Mouse (Mus musculus) intestine, postnatal 0 days (tissue): ENCODE results near the gene Whrn. TPM values are rescaled to one million over a fixed set of nuclear protein-coding genes. Genes with fewer than 3 reads are reported as not detected.

ENCODE experiments used
- ATAC-seq: fragments of 200-750 bp; cut with Nextera tagmentation; 2 replicates; pipeline ENCODE4 v1.8.0; 2017; ENCODE audit warnings: mild to moderate bottlenecking, moderate TSS enrichment, moderate library complexity
- H3K27ac ChIP-seq: fragments of 300-500 bp; sonication (generic); 2 replicates; pipeline ENCODE4 v1.5.1; 2014; ENCODE audit warnings: mild to moderate bottlenecking, low read depth, low read length, moderate library complexity
- H3K27me3 ChIP-seq: fragments of 300-500 bp; sonication (generic); replicated peaks from 2 replicates; pipeline ENCODE4 v1.6.1; 2014; ENCODE audit warnings: low read length, mixed read lengths; ENCODE audit not compliant: control insufficient read depth, insufficient read depth
- H3K36me3 ChIP-seq: fragments of 300-500 bp; sonication (generic); 2 replicates; pipeline ENCODE4 v1.6.1; 2014; ENCODE audit warnings: mild to moderate bottlenecking, moderate library complexity; ENCODE audit not compliant: control insufficient read depth, insufficient read depth
- H3K4me1 ChIP-seq: fragments of 300-500 bp; sonication (generic); replicated peaks from 2 replicates; pipeline ENCODE4 v1.6.1; 2014; ENCODE audit warnings: antibody characterized with exemption, low read length, mixed read lengths; ENCODE audit not compliant: control insufficient read depth, insufficient read depth
- H3K4me2 ChIP-seq: fragments of 300-500 bp; sonication (generic); replicated peaks from 2 replicates; pipeline ENCODE4 v1.6.1; 2014; ENCODE audit warnings: low read depth, mild to moderate bottlenecking, moderate library complexity
- H3K4me3 ChIP-seq: fragments of 300-500 bp; sonication (generic); 2 replicates; pipeline ENCODE4 v1.5.1; 2014; ENCODE audit warnings: low read depth, low read length
- H3K9ac ChIP-seq: fragments of 300-500 bp; sonication (generic); 2 replicates; pipeline ENCODE4 v1.6.1; 2014; ENCODE audit warnings: mild to moderate bottlenecking, low read depth, low read length
- H3K9me3 ChIP-seq: fragments of 300-500 bp; sonication (generic); 2 replicates; pipeline ENCODE4 v1.6.1; 2016; ENCODE audit warnings: mixed run types; ENCODE audit not compliant: control insufficient read depth
- CTCF ChIP-seq: sonication (generic); IDR thresholded peaks from 2 replicates; pipeline ENCODE4 v1.5.1; 2016; ENCODE audit warnings: low read depth, mild to moderate bottlenecking, control low read depth, antibody characterized with exemption, moderate library complexity
- WGBS: fragments of 180-500 bp; shearing (Covaris S2); extraction: QIAGEN DNeasy Blood & Tissue Kit; methylation state at CpG from one replicate; pipeline ENCODE4 v1.1.7; 2014; 5-methylcytosine and 5-hydroxymethylcytosine counted together
- polyA plus RNA-seq: library from polyadenylated mRNA; unstranded; fragments of >200 nt; fragmentation: Nextera tagmentation; extraction: Ambion mirVana; gene quantifications from 2 replicates; pipeline ENCODE4 v1.2.1, GENCODE M21; 2015

Whrn gene
- polyA plus RNA-seq, 1 experiment from 2014 or later = 1.3 TPM

GRCm38 (mm10) chr4:63512921-63513320 lies 17.1 kb upstream of the Whrn start:
- Histone ChIP-seq H3K4me2 (no peak overlapping the region), H3K36me3 (no peaks in the 10 kb centered on the region), H3K9ac (no peak overlapping the region), H3K4me3 (no peak overlapping the region), H3K27me3 (no peaks in the 10 kb centered on the region), H3K4me1 (no peaks in the 10 kb centered on the region), H3K9me3 (no peaks in the 10 kb centered on the region), H3K27ac (no peak overlapping the region)
- WGBS = 79% methylated on average over 2 of the region's 2 CpGs
- TF ChIP-seq CTCF = no peak
- ATAC-seq = no peak

GRCm38 (mm10) chr4:63508232-63508631 lies 12.4 kb upstream of the Whrn start:
- TF ChIP-seq CTCF = peak; percentile 81
- H3K27me3 ChIP-seq = no peaks in the 10 kb centered on the region
- no peaks in the 10 kb centered on the region for H3K9me3 ChIP-seq
- H3K4me3 ChIP-seq = no peak overlapping the region
- no peaks in the 10 kb centered on the region for H3K36me3 ChIP-seq
- H3K27ac ChIP-seq = no peak overlapping the region
- ATAC-seq = no peak
- H3K9ac ChIP-seq = no peak overlapping the region
- 31% methylated on average over 4 of the region's 4 CpGs for WGBS
- H3K4me2 ChIP-seq = no peak overlapping the region
- H3K4me1 ChIP-seq = no peaks in the 10 kb centered on the region

- H3K36me3 ChIP-seq = no peaks in the 10 kb centered on the region
- no peaks in the 10 kb centered on the region for H3K9me3 ChIP-seq
- no peak overlapping the region for H3K4me2 ChIP-seq
- ATAC-seq = no peak
- TF ChIP-seq CTCF = no peak
- H3K9ac ChIP-seq = no peak overlapping the region
- no peaks in the 10 kb centered on the region for H3K27me3 ChIP-seq
- H3K4me1 ChIP-seq = no peaks in the 10 kb centered on the region
- no peak overlapping the region for H3K27ac ChIP-seq
- no peak overlapping the region for H3K4me3 ChIP-seq
- WGBS = 76% methylated on average over 5 of the region's 5 CpGs
Observed at GRCm38 (mm10) chr4:63507478-63507877, 11.7 kb upstream of the Whrn start.

DNA sequence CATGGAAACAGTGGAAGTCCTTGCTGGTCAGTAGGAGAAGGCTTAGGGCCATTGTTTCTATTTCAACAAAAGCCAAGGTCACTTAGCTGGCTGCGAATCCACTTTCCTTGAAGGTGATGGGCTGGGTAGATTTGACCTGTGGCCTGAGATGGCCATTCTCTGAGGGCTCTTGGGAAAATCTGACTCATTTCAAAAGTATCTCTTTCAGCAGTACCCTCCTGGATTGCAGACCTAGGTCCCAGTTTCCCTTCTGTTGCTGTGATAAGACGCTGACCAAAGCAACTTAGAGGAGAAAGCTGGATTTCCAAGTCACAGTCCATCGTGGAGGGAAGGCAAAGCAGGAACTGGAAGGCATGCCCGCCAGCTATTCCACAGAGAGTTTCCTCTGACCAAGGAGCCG lies 8.2 kb upstream of the Whrn start:
- no peak overlapping the region for H3K4me3 ChIP-seq
- no peaks in the 10 kb centered on the region; the same call in 1 of the 2 replicates for H3K27me3 ChIP-seq
- no peak overlapping the region for H3K4me2 ChIP-seq
- no peak overlapping the region for H3K27ac ChIP-seq
- no peak overlapping the region for H3K9ac ChIP-seq
- ATAC-seq = no peak
- H3K9me3 ChIP-seq = no peaks in the 10 kb centered on the region
- 72% methylated on average over 5 of the region's 5 CpGs for WGBS
- no peaks in the 10 kb centered on the region for H3K4me1 ChIP-seq
- H3K36me3 ChIP-seq = no peaks in the 10 kb centered on the region
- TF ChIP-seq CTCF = no peak

DNA sequence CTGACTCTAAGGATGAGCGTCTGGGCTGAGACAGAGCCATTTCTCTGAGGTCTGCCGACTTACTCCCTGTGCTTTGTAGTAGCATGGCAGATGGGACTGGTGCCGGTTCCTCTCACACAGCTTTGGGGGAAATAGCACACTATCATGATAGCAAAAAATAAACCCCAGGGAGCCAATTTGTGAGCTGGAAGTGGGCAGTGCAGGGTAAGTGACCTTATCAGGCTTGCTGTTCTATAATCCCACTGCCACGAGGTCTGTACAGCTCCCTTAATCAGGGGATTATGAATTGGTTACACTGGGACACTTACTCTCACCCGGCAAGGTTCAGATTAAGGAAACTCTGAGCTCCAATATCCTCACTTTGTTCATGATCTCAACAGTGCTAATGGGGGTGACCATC lies 5.3 kb upstream of the Whrn start:
- Histone ChIP-seq H3K9me3 (no peaks in the 10 kb centered on the region), H3K27me3 (no peaks in the 10 kb centered on the region; the same call in 1 of the 2 replicates), H3K27ac (no peak overlapping the region), H3K4me3 (no peak overlapping the region), H3K9ac (no peak overlapping the region), H3K4me2 (no peak overlapping the region), H3K4me1 (no peaks in the 10 kb centered on the region; the same call in 1 of the 2 replicates), H3K36me3 (no peaks in the 10 kb centered on the region)
- no peak for TF ChIP-seq CTCF
- no peak for ATAC-seq
- WGBS = 59% methylated on average over 5 of the region's 5 CpGs

- Histone ChIP-seq H3K36me3 (no peaks in the 10 kb centered on the region), H3K9me3 (no peaks in the 10 kb centered on the region), H3K4me3 (no peak overlapping the region), H3K27ac (no peak overlapping the region), H3K4me1 (no peaks in the 10 kb centered on the region; the same call in 1 of the 2 replicates), H3K27me3 (peaks cover 3% of the 10 kb centered on the region; the same call in 1 of the 2 replicates), H3K4me2 (no peak overlapping the region), H3K9ac (no peak overlapping the region)
- 37% methylated on average over 3 of the region's 3 CpGs for WGBS
- no peak for ATAC-seq
- peak; percentile 56 for TF ChIP-seq CTCF
Observed at GRCm38 (mm10) chr4:63498346-63498745, 2.6 kb upstream of the Whrn start.

- Histone ChIP-seq H3K27ac (no peak overlapping the region), H3K4me1 (no peaks in the 10 kb centered on the region; the same call in 1 of the 2 replicates), H3K4me3 (peak overlapping the region; percentile 61), H3K9me3 (no peaks in the 10 kb centered on the region), H3K27me3 (peaks cover 3% of the 10 kb centered on the region; the same call in 1 of the 2 replicates), H3K4me2 (peak overlapping the region; percentile 100), H3K9ac (peak overlapping the region; percentile 59; the same call in 1 of the 2 replicates), H3K36me3 (no peaks in the 10 kb centered on the region)
- WGBS = 8% methylated on average over 6 of the region's 6 CpGs
- no peak for TF ChIP-seq CTCF
- no peak for ATAC-seq
Observed at GRCm38 (mm10) chr4:63496312-63496711, 521 bp upstream of the Whrn start.
